Mouse (Mus musculus) heart, postnatal 0 days (tissue): ENCODE measurements around the gene Gpc3. TPM values are rescaled to one million over a fixed set of nuclear protein-coding genes. Genes with fewer than 3 reads are reported as not detected.
"Not testable (repeated sequence)": the region's sequence is repeated elsewhere in the genome, so short reads cannot be mapped to it uniquely, and the experiment has no call there.

ENCODE experiments used
- ATAC-seq: fragments of 200-750 bp; cut with Nextera tagmentation; 2 replicates; pipeline ENCODE4 v1.8.0; 2017; ENCODE audit warnings: low read depth, moderate number of reproducible peaks, moderate library complexity; ENCODE audit not compliant: insufficient read depth
- DNase-seq: peaks from one replicate; pipeline ENCODE4 v3.0.0-alpha.2; 2016; ENCODE audit warnings: low spot score
- H3K27ac ChIP-seq: fragments of 300-500 bp; sonication (generic); 2 replicates; pipeline ENCODE4 v1.5.1; 2014; ENCODE audit warnings: low read depth, mild to moderate bottlenecking
- H3K27me3 ChIP-seq: fragments of 300-500 bp; sonication (generic); 2 replicates; pipeline ENCODE4 v1.6.1; 2014; ENCODE audit warnings: low read length, mixed read lengths; ENCODE audit not compliant: control insufficient read depth, insufficient read depth
- H3K36me3 ChIP-seq: fragments of 300-500 bp; sonication (generic); replicated peaks from 2 replicates; pipeline ENCODE4 v1.6.1; 2014; ENCODE audit warnings: low read length, mixed read lengths; ENCODE audit not compliant: control insufficient read depth, insufficient read depth
- H3K4me1 ChIP-seq: fragments of 300-500 bp; sonication (generic); 2 replicates; pipeline ENCODE4 v1.6.1; 2014; ENCODE audit warnings: antibody characterized with exemption; ENCODE audit not compliant: control insufficient read depth, insufficient read depth
- H3K4me2 ChIP-seq: fragments of 300-500 bp; sonication (generic); 2 replicates; pipeline ENCODE4 v1.6.1; 2014; ENCODE audit warnings: low read depth, mild to moderate bottlenecking, low read length, moderate library complexity
- H3K4me3 ChIP-seq: fragments of 300-500 bp; sonication (generic); 2 replicates; pipeline ENCODE4 v1.5.1; 2014; ENCODE audit warnings: low read depth, low read length
- H3K9ac ChIP-seq: fragments of 300-500 bp; sonication (generic); replicated peaks from 2 replicates; pipeline ENCODE4 v1.6.1; 2014; ENCODE audit warnings: low read depth, low read length, mixed read lengths
- H3K9me3 ChIP-seq: fragments of 300-500 bp; sonication (generic); replicated peaks from 2 replicates; pipeline ENCODE4 v1.6.1; 2016; ENCODE audit warnings: low read length; ENCODE audit not compliant: control insufficient read depth
- CTCF ChIP-seq: IDR thresholded peaks from 2 replicates; pipeline ENCODE4 v1.5.1; 2016; ENCODE audit warnings: antibody characterized with exemption, control low read depth, low read depth
- EP300 ChIP-seq: IDR thresholded peaks from 2 replicates; pipeline ENCODE4 v1.6.1; 2016; ENCODE audit warnings: antibody characterized with exemption, low read depth
- WGBS: fragments of 180-500 bp; shearing (Covaris S2); extraction: QIAGEN DNeasy Blood & Tissue Kit; methylation state at CpG from one replicate; pipeline ENCODE4 v1.1.7; 2014; 5-methylcytosine and 5-hydroxymethylcytosine counted together
- polyA plus RNA-seq: library from polyadenylated mRNA; unstranded; fragments of >200 nt; fragmentation: Nextera tagmentation; extraction: Ambion mirVana; gene quantifications from 2 replicates; pipeline ENCODE4 v1.2.1, GENCODE M21; 2015
- total RNA-seq: library from RNA; depleted of rRNA; stranded (reverse); fragments of >200 nt; gene quantifications from 2 replicates; pipeline ENCODE4 v1.2.3, GENCODE M21; 2014; ENCODE audit warnings: low replicate concordance

The Gpc3 gene
- total and polyA plus RNA-seq, 2 experiments from 2014 or later, result 45.1 to 140 TPM

GRCm38 (mm10) chrX:52278687-52279359 lies 334.9 kb downstream of the Gpc3 start:
- 62% methylated on average over 3 of the region's 3 CpGs for WGBS
- no peak for ATAC-seq

GRCm38 (mm10) chrX:52277599-52277998 lies 336.2 kb downstream of the Gpc3 start:
- DNase-seq, result no peak
- no peaks in the 10 kb centered on the region for H3K27me3 ChIP-seq
- 26% methylated on average over 1 of the region's 1 CpGs for WGBS
- ATAC-seq, result no peak
- no peak overlapping the region for H3K4me2 ChIP-seq
- H3K36me3 ChIP-seq, result no peaks in the 10 kb centered on the region
- TF ChIP-seq EP300, result no peak
- TF ChIP-seq CTCF, result no peak
- H3K4me3 ChIP-seq, result no peak overlapping the region
- no peak overlapping the region for H3K27ac ChIP-seq
- no peaks in the 10 kb centered on the region for H3K4me1 ChIP-seq
- H3K9me3 ChIP-seq, result no peaks in the 10 kb centered on the region
- H3K9ac ChIP-seq, result no peak overlapping the region

More at GRCm38 (mm10) chrX:52278687-52279359, 334.9 kb downstream of the Gpc3 start:
- Histone ChIP-seq H3K4me3 (no peak overlapping the region), H3K4me1 (no peaks in the 10 kb centered on the region), H3K9ac (no peak overlapping the region), H3K27me3 (no peaks in the 10 kb centered on the region), H3K27ac (no peak overlapping the region), H3K9me3 (no peaks in the 10 kb centered on the region), H3K4me2 (no peak overlapping the region), H3K36me3 (no peaks in the 10 kb centered on the region)
- no peak for DNase-seq
- TF ChIP-seq EP300, result no peak

- TF ChIP-seq EP300, result no peak
- no peak for TF ChIP-seq CTCF
- Histone ChIP-seq H3K4me3 (no peak overlapping the region), H3K27me3 (no peaks in the 10 kb centered on the region), H3K27ac (no peak overlapping the region), H3K4me2 (no peak overlapping the region), H3K4me1 (no peaks in the 10 kb centered on the region), H3K9me3 (no peaks in the 10 kb centered on the region), H3K36me3 (no peaks in the 10 kb centered on the region), H3K9ac (no peak overlapping the region)
- DNase-seq, result no peak
- 76% methylated on average over 7 of the region's 7 CpGs for WGBS
- no peak for ATAC-seq
These were observed 340.7 kb downstream of the Gpc3 start for GRCm38 (mm10) chrX:52273016-52273415.

- Histone ChIP-seq H3K4me1 (no peaks in the 10 kb centered on the region), H3K27ac (peak overlapping the region; percentile 48), H3K4me2 (no peak overlapping the region), H3K9ac (no peak overlapping the region), H3K9me3 (no peaks in the 10 kb centered on the region), H3K36me3 (no peaks in the 10 kb centered on the region), H3K27me3 (no peaks in the 10 kb centered on the region), H3K4me3 (no peak overlapping the region)
- DNase-seq (no peak), ATAC-seq (no peak)
- TF ChIP-seq CTCF (no peak), EP300 (no peak)
- 42% methylated on average over 11 of the region's 11 CpGs for WGBS
These were observed 351.8 kb downstream of the Gpc3 start for GRCm38 (mm10) chrX:52261991-52262390.

- no peak for DNase-seq
- ATAC-seq, result peak; percentile 63
- Histone ChIP-seq H3K4me3 (no peak overlapping the region), H3K9ac (no peak overlapping the region), H3K4me1 (no peaks in the 10 kb centered on the region), H3K27me3 (no peaks in the 10 kb centered on the region), H3K36me3 (no peaks in the 10 kb centered on the region), H3K27ac (peak overlapping the region; percentile 48), H3K9me3 (no peaks in the 10 kb centered on the region), H3K4me2 (no peak overlapping the region)
- WGBS, result 32% methylated on average over 7 of the region's 7 CpGs
- TF ChIP-seq CTCF (no peak), EP300 (no peak)
These were observed 352.2 kb downstream of the Gpc3 start for GRCm38 (mm10) chrX:52261546-52261945.

GRCm38 (mm10) chrX:52259771-52260170 lies 354.0 kb downstream of the Gpc3 start:
- H3K4me2 ChIP-seq, H3K4me1 ChIP-seq, H3K27ac ChIP-seq, H3K27me3 ChIP-seq, ATAC-seq, H3K4me3 ChIP-seq, H3K9me3 ChIP-seq, H3K36me3 ChIP-seq, H3K9ac ChIP-seq: not testable (repeated sequence)
- peak; percentile 97 for DNase-seq
- 31% methylated on average over 1 of the region's 1 CpGs for WGBS
